In the genomic region with DNA sequence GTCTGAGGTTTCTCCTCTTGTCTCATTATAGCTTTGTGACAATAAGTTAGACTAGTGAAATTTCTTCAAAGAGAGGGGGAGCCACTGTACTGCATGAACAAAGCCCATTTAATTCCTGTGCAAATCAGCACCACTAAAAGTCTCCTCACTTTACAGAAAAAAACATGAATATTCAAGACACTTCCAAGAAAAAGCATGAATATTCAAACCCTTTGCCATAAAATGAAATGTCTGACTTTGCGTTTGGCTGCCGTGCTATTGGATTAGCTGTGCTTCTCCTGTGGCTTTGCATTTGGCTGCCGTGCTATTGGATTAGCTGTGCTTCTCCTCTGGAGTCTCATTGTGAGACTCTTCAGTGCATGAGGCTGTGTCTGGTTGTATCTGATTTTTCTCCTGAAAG, we compare ENCODE assay signal across 13 mouse cellular contexts.
DNase-seq lines count a peak whose midpoint lies in the region; ATAC-seq lines count a peak whose summit lies in the region.
"Had no signal": no experiment of that assay in that cellular context is flagged by ENCODE, and none has a peak within 500 bp of the region (broad histone marks: within the 10 kb centered on the region; RNA-seq: fewer than 3 reads in every experiment).

No protein-coding gene starts in this region.

- no peak overlapping the region for H3K4me2 ChIP-seq in hindbrain, embryonic 12.5 days (replicated peaks)
- no peak overlapping the region for H3K4me2 ChIP-seq in midbrain, embryonic 16.5 days (ENCODE audit: low read length)

- no peaks in the 10 kb centered on the region for H3K27me3 ChIP-seq in hindbrain, embryonic 12.5 days
- no peaks in the 10 kb centered on the region for H3K27me3 ChIP-seq in midbrain, embryonic 16.5 days (ENCODE audit: control insufficient read depth, insufficient read depth, low read depth, low read length)

- H3K36me3 ChIP-seq in hindbrain, embryonic 12.5 days, result no peaks in the 10 kb centered on the region
- H3K36me3 ChIP-seq in midbrain, embryonic 16.5 days (ENCODE audit: control insufficient read depth, insufficient read depth, low read length), result no peaks in the 10 kb centered on the region

- H3K4me3 ChIP-seq in hindbrain, embryonic 12.5 days, result no peak overlapping the region
- H3K4me3 ChIP-seq in midbrain, embryonic 16.5 days (ENCODE audit: low read depth, low read length), result no peak overlapping the region

- no peak overlapping the region for H3K27ac ChIP-seq in hindbrain, embryonic 12.5 days
- H3K27ac ChIP-seq in midbrain, embryonic 16.5 days (ENCODE audit: low read length), result 0 out of 2 replicates have a peak overlapping the region, but pooled peaks have one; percentile 11
- H3K27ac ChIP-seq: macrophage had no signal

- peak; percentile 7 to 41 for DNase-seq in left cerebral cortex, postnatal 14 days (ENCODE audit: low spot score in 2 of 2)
- DNase-seq in left cerebral cortex, postnatal 4 days, result no peak
- DNase-seq in brain, embryonic 18.5 days (ENCODE audit: low read depth, low spot score), result peak; percentile 47
- DNase-seq in kidney, adult 9 months, result no peak
- DNase-seq in spleen, postnatal 36 days (ENCODE audit: low spot score in 2 of 2), result no peak
- DNase-seq: cerebellum, adult 2 months; heart, postnatal 14 days; kidney, postnatal 4 days; lung, adult 2 months had no signal

- ATAC-seq in hindbrain, embryonic 12.5 days (ENCODE audit: low FRiP score), result peak; percentile 85
- ATAC-seq in midbrain, embryonic 16.5 days, result peak; percentile 68
- ATAC-seq: intestine, embryonic 16.5 days had no signal

- no peaks in the 10 kb centered on the region for H3K9me3 ChIP-seq in hindbrain, embryonic 12.5 days (replicated peaks)
- H3K9me3 ChIP-seq in midbrain, embryonic 16.5 days (replicated peaks; ENCODE audit: control insufficient read depth, low read length, poor library complexity, severe bottlenecking), result no peaks in the 10 kb centered on the region

- no peak overlapping the region for H3K9ac ChIP-seq in hindbrain, embryonic 12.5 days
- H3K9ac ChIP-seq in midbrain, embryonic 16.5 days (ENCODE audit: low read depth, low read length), result no peak overlapping the region

- H3K4me1 ChIP-seq in hindbrain, embryonic 12.5 days, result 0 out of 2 replicates have a peak, but pooled peaks cover 4% of the 10 kb centered on the region
- no peaks in the 10 kb centered on the region; the same call in 1 of the 2 replicates for H3K4me1 ChIP-seq in midbrain, embryonic 16.5 days (ENCODE audit: control insufficient read depth, insufficient read depth, low read length)

- intact Hi-C loops in left cerebral cortex, postnatal 14 days (cut with DNase I), result no loop called here
- intact Hi-C loops in left cerebral cortex, postnatal 4 days (cut with DNase I), result no loop called here

- WGBS in hindbrain, embryonic 12.5 days, result 39% methylated on average over 3 of the region's 3 CpGs
- 20% methylated on average over 3 of the region's 3 CpGs for WGBS in midbrain, embryonic 16.5 days

Comparison
In these comparisons a context has a peak if more than half of its experiments do, and no peak if none do; other contexts are left out.
1. DNase-seq: peak in left cerebral cortex, postnatal 14 days (2 of 2) and brain, embryonic 18.5 days (single experiment); none in left cerebral cortex, postnatal 4 days (single experiment), kidney, adult 9 months (single experiment) and spleen, postnatal 36 days (0 of 2).